Mouse (Mus musculus) brain, embryonic 14.5 days (tissue): ENCODE data around the gene Ecm1.

Experiments
- CTCF ChIP-seq: fragments of 200-500 bp; IDR thresholded peaks from 2 replicates; pipeline ENCODE4 v1.5.1; 2012; ENCODE audit warnings: inconsistent platforms, mild to moderate bottlenecking, moderate library complexity, borderline replicate concordance; ENCODE audit not compliant: insufficient read depth, insufficient read length; ENCODE audit errors: extremely low read depth
- POLR2A ChIP-seq: fragments of 200-500 bp; IDR thresholded peaks from 2 replicates; pipeline ENCODE4 v1.6.1; 2012; ENCODE audit warnings: mild to moderate bottlenecking, inconsistent platforms, borderline replicate concordance; ENCODE audit not compliant: poor library complexity, insufficient read depth, insufficient read length, severe bottlenecking; ENCODE audit errors: extremely low read depth

DNA sequence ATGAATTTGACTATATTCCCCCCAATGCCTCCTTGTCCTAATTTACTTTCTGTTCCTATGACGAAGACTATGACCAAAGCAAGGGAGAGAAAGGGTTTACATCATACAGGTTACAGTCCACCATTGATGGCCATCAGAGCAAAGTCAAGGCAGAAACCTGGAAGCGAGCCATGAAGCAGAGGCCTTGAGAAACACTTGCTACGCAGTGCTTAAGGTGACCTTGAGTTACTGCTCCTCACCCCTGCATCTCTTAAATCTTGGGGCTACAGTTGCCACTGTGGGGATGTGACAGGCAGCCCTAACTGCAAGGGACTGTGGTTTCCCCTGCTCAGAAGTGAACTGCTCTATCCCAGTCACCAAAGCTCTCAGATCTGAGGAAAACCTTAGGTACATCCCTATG lies 36.1 kb downstream of the Ecm1 start:
- no peak for TF ChIP-seq CTCF
- TF ChIP-seq POLR2A, result no peak
